Mouse (Mus musculus): ENCODE results near the gene Myo1e.

Gene Myo1e

GRCm38 (mm10) chr9:70220461-70221170, 13.5 kb downstream of the Myo1e start:
- peak; percentile 15 for DNase-seq (ENCODE audit: low read depth, low spot score)

- peak; percentile 81 for DNase-seq (ENCODE audit: low read depth, low spot score)
These were observed 16.0 kb downstream of the Myo1e start for GRCm38 (mm10) chr9:70223142-70223541.

- no peak for DNase-seq (ENCODE audit: low read depth, low spot score)
These were observed 16.9 kb downstream of the Myo1e start for GRCm38 (mm10) chr9:70224046-70224445.

- no peak for DNase-seq (ENCODE audit: low read depth, low spot score)
These were observed 19.2 kb downstream of the Myo1e start for GRCm38 (mm10) chr9:70226359-70226758.

- peak; percentile 67 for DNase-seq (ENCODE audit: low read depth, low spot score)
These were observed 22.7 kb downstream of the Myo1e start for GRCm38 (mm10) chr9:70229823-70230222.

- DNase-seq (ENCODE audit: low read depth, low spot score) = no peak
These were observed 25.2 kb downstream of the Myo1e start for GRCm38 (mm10) chr9:70232044-70233010.

- DNase-seq (ENCODE audit: low read depth, low spot score) = no peak
These were observed 30.0 kb downstream of the Myo1e start for GRCm38 (mm10) chr9:70237136-70237535.

- no peak for DNase-seq (ENCODE audit: low read depth, low spot score)
These were observed 30.4 kb downstream of the Myo1e start for GRCm38 (mm10) chr9:70237561-70237960.

GRCm38 (mm10) chr9:70238391-70238790, 31.2 kb downstream of the Myo1e start:
- DNase-seq (ENCODE audit: low read depth, low spot score) = no peak

- DNase-seq (ENCODE audit: low read depth, low spot score) = no peak
These were observed 32.1 kb downstream of the Myo1e start for GRCm38 (mm10) chr9:70239229-70239628.

GRCm38 (mm10) chr9:70240703-70241410, 33.7 kb downstream of the Myo1e start:
- no peak for DNase-seq (ENCODE audit: low read depth, low spot score)

GRCm38 (mm10) chr9:70241411-70241961, 34.3 kb downstream of the Myo1e start:
- no peak for DNase-seq (ENCODE audit: low read depth, low spot score)

GRCm38 (mm10) chr9:70242112-70242862, 35.1 kb downstream of the Myo1e start:
- no peak for DNase-seq (ENCODE audit: low read depth, low spot score)

- no peak for DNase-seq (ENCODE audit: low read depth, low spot score)
These were observed 36.1 kb downstream of the Myo1e start for GRCm38 (mm10) chr9:70243241-70243640.

GRCm38 (mm10) chr9:70243708-70244107, 36.6 kb downstream of the Myo1e start:
- no peak for DNase-seq (ENCODE audit: low read depth, low spot score)

GRCm38 (mm10) chr9:70244115-70244514, 37.0 kb downstream of the Myo1e start:
- no peak for DNase-seq (ENCODE audit: low read depth, low spot score)

GRCm38 (mm10) chr9:70245040-70245439, 37.9 kb downstream of the Myo1e start:
- no peak for DNase-seq (ENCODE audit: low read depth, low spot score)

GRCm38 (mm10) chr9:70246427-70246826, 39.3 kb downstream of the Myo1e start:
- peak; percentile 28 for DNase-seq (ENCODE audit: low read depth, low spot score)

- no peak for DNase-seq (ENCODE audit: low read depth, low spot score)
These were observed 40.9 kb downstream of the Myo1e start for GRCm38 (mm10) chr9:70248046-70248445.

- peak; percentile 41 for DNase-seq (ENCODE audit: low read depth, low spot score)
These were observed 41.7 kb downstream of the Myo1e start for GRCm38 (mm10) chr9:70248826-70249225.
